8 mouse cellular contexts compared by ENCODE assay signal in the genomic region with DNA sequence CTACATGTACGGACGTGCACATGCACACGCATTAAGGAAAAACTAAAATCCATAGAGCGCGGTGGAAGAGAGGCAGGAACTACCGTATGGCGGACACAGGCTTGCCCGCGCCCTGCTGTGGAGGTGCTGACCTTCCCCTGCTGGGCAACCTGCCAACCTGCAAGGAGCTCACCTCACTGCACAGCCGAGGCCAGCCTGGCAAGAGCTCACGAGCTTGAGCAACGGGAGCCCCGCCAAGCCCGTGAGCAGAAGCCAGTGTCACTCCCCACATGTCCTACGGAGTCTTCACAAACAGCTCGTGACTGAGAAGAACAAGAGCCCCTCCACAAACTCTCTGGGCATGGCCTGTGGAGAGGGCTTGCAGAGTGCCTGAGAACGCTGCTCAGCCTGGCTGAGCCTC. TPM values are rescaled to one million over a fixed set of nuclear protein-coding genes. Genes with fewer than 3 reads are reported as not detected.
DNase-seq lines count a peak whose midpoint lies in the region; ATAC-seq and TF ChIP-seq lines count a peak whose summit lies in the region.

No protein-coding gene starts in this region.

- no peaks in the 10 kb centered on the region for H3K27me3 ChIP-seq in E14TG2a.4 (ENCODE audit: insufficient read depth, low read length)
- no peaks in the 10 kb centered on the region for H3K27me3 ChIP-seq in intestine, embryonic 15.5 days (replicated peaks)
- H3K27me3 ChIP-seq in lung, embryonic 16.5 days (ENCODE audit: control insufficient read depth, insufficient read depth, low read depth, low read length): no peaks in the 10 kb centered on the region

- H3K9ac ChIP-seq in intestine, embryonic 15.5 days: no peak overlapping the region
- H3K9ac ChIP-seq in lung, embryonic 16.5 days (ENCODE audit: low read length): no peak overlapping the region

- WGBS in intestine, embryonic 15.5 days: 69% methylated on average over 17 of the region's 17 CpGs
- 52% methylated on average over 17 of the region's 17 CpGs for WGBS in lung, embryonic 16.5 days

- peak overlapping the region; percentile 50 for H3K4me3 ChIP-seq in E14TG2a.4 (replicated peaks; ENCODE audit: low read length)
- no peak overlapping the region for H3K4me3 ChIP-seq in intestine, embryonic 15.5 days (replicated peaks)
- H3K4me3 ChIP-seq in lung, embryonic 16.5 days (ENCODE audit: low read length): no peak overlapping the region

- peak; percentile 69 for ATAC-seq in intestine, embryonic 15.5 days
- ATAC-seq in lung, embryonic 16.5 days (ENCODE audit: low read depth): peak; percentile 82

- no peak for TF ChIP-seq CTCF in E14TG2a.4 (conservative IDR thresholded peaks at IDR 0.05; ENCODE audit: low read length)

- peak; percentile 90 to 94 for DNase-seq in adrenal gland, adult (ENCODE audit: inconsistent age in 2 of 2, low spot score in 1 of 2)
- peak; percentile 68 for DNase-seq in gastrocnemius, adult 18-20 months (ENCODE audit: low spot score)
- no peak for DNase-seq in layer of hippocampus, adult 11-12 months (ENCODE audit: low spot score)
- no peak for DNase-seq in yolk sac, embryonic 10.5 days (ENCODE audit: low spot score)
- no peak for DNase-seq in layer of hippocampus, adult 8-10 months (ENCODE audit: low spot score in 2 of 2)

- H3K36me3 ChIP-seq in E14TG2a.4 (ENCODE audit: insufficient read depth, low read length): peaks cover 9% of the 10 kb centered on the region; the same call in 1 of the 2 replicates
- H3K36me3 ChIP-seq in intestine, embryonic 15.5 days: no peaks in the 10 kb centered on the region
- no peaks in the 10 kb centered on the region for H3K36me3 ChIP-seq in lung, embryonic 16.5 days (ENCODE audit: control insufficient read depth, insufficient read depth, low read length)

- peaks cover 73% of the 10 kb centered on the region for H3K4me1 ChIP-seq in E14TG2a.4 (replicated peaks; ENCODE audit: low read depth, low read length)
- peaks cover 8% of the 10 kb centered on the region; the same call in 1 of the 2 replicates for H3K4me1 ChIP-seq in intestine, embryonic 15.5 days (replicated peaks)
- H3K4me1 ChIP-seq in lung, embryonic 16.5 days (replicated peaks; ENCODE audit: control insufficient read depth, insufficient read depth, low read length): peaks cover 14% of the 10 kb centered on the region

- H3K27ac ChIP-seq in intestine, embryonic 15.5 days: no peak overlapping the region
- H3K27ac ChIP-seq in lung, embryonic 16.5 days (ENCODE audit: low read length): 0 out of 2 replicates have a peak overlapping the region, but pooled peaks have one; percentile 10

- H3K9me3 ChIP-seq in E14TG2a.4 (ENCODE audit: low read length): no peaks in the 10 kb centered on the region
- H3K9me3 ChIP-seq in intestine, embryonic 15.5 days: no peaks in the 10 kb centered on the region
- H3K9me3 ChIP-seq in lung, embryonic 16.5 days (ENCODE audit: control insufficient read depth, low read length): no peaks in the 10 kb centered on the region

- no peak overlapping the region for H3K4me2 ChIP-seq in intestine, embryonic 15.5 days (replicated peaks)
- peak overlapping the region; percentile 8; the same call in 1 of the 2 replicates for H3K4me2 ChIP-seq in lung, embryonic 16.5 days (ENCODE audit: low read depth, low read length)

RNA-seq across cellular contexts. Expression of gene Pex14, which starts 18.1 kb away (rescaled TPM):
- total RNA-seq in gastrocnemius, adult 18-20 months (2021): 10 to 100 TPM; 22.8 to 24.0 TPM
- polyA plus RNA-seq in intestine, embryonic 15.5 days (2015; fragmentation: Nextera tagmentation; extraction: Ambion mirVana): 52.1 and 54.8 TPM in 2 replicates
- polyA plus RNA-seq in lung, embryonic 16.5 days (2015; fragmentation: Nextera tagmentation; extraction: Ambion mirVana): 47.5 and 48.8 TPM in 2 replicates
- 10 to 100 TPM; 44.2 to 48.7 (median 46.2) TPM for total RNA-seq in layer of hippocampus, adult 8-10 months (2022)

RNA-seq across cellular contexts. Expression of gene Dffa, which starts 22.4 kb away (rescaled TPM):
- 10 to 100 TPM; 72.7 to 76.3 TPM for total RNA-seq in gastrocnemius, adult 18-20 months (2021)
- polyA plus RNA-seq in intestine, embryonic 15.5 days (2015; fragmentation: Nextera tagmentation; extraction: Ambion mirVana): 44.9 and 48.3 TPM in 2 replicates
- 33.2 and 33.9 TPM in 2 replicates for polyA plus RNA-seq in lung, embryonic 16.5 days (2015; fragmentation: Nextera tagmentation; extraction: Ambion mirVana)
- total RNA-seq in layer of hippocampus, adult 8-10 months (2022): 10 to 100 TPM; 52.4 to 57.7 (median 54.2) TPM

RNA-seq across cellular contexts. Expression of gene Cort, which starts 45.0 kb away (rescaled TPM):
- under 1 TPM in 1 of 2 experiments, not detected in 1; 0.83 TPM for total RNA-seq in gastrocnemius, adult 18-20 months (2021)
- polyA plus RNA-seq in intestine, embryonic 15.5 days (2015; fragmentation: Nextera tagmentation; extraction: Ambion mirVana): not detected in 2 replicates
- polyA plus RNA-seq in lung, embryonic 16.5 days (2015; fragmentation: Nextera tagmentation; extraction: Ambion mirVana): 0.44 TPM in 1 of 2 replicates, not detected in the other
- 10 to 100 TPM in 2 of 4 experiments, 1 to 10 TPM in 2; 8.6 to 11.8 (median 10.3) TPM for total RNA-seq in layer of hippocampus, adult 8-10 months (2022)

RNA-seq across cellular contexts. Expression of gene Cenps, which starts 55.9 kb away (rescaled TPM):
- 1 to 10 TPM; 8.1 to 8.2 TPM for total RNA-seq in gastrocnemius, adult 18-20 months (2021)
- 21.0 and 23.8 TPM in 2 replicates for polyA plus RNA-seq in intestine, embryonic 15.5 days (2015; fragmentation: Nextera tagmentation; extraction: Ambion mirVana)
- polyA plus RNA-seq in lung, embryonic 16.5 days (2015; fragmentation: Nextera tagmentation; extraction: Ambion mirVana): 32.7 and 35.5 TPM in 2 replicates
- total RNA-seq in layer of hippocampus, adult 8-10 months (2022): 10 to 100 TPM; 24.7 to 33.6 (median 29.6) TPM

Comparison
In these comparisons a context has a peak if more than half of its experiments do, and no peak if none do; other contexts are left out.
1. DNase-seq: peak in adrenal gland, adult (2 of 2) and gastrocnemius, adult 18-20 months (single experiment); none in layer of hippocampus, adult 11-12 months (single experiment), yolk sac, embryonic 10.5 days (single experiment) and layer of hippocampus, adult 8-10 months (0 of 2).
2. RNA of gene Cort, which starts 45.0 kb away (total RNA-seq): 8.6 to 11.8 TPM in layer of hippocampus, adult 8-10 months; 0.83 TPM in gastrocnemius, adult 18-20 months; every median in the first group is over 4 times any median in the second.